Mouse (Mus musculus) MEL (cell line): Measurements from ENCODE around the gene Pfn1. TPM values are rescaled to one million over a fixed set of nuclear protein-coding genes. Genes with fewer than 3 reads are reported as not detected.

Experiments used
- DNase-seq: peaks from one replicate; pipeline ENCODE4 v3.0.0; 2011; ENCODE audit warnings: low read depth, low spot score
- H3K27ac ChIP-seq: 2 replicates; pipeline ENCODE4 v1.5.1; 2012; ENCODE audit warnings: low read depth, mild to moderate bottlenecking, control low read depth, low read length, moderate library complexity; ENCODE audit not compliant: control insufficient read depth
- H3K27me3 ChIP-seq, 2 experiments: fragments of 150-350 bp in 1 of 2; sonication (generic) in 1 of 2; 2 replicates each; pipeline ENCODE4 v1.6.1; 2012; ENCODE audit warnings: low read length in 2 of 2, mild to moderate bottlenecking in 2 of 2, improper control_type of control experiment in 1 of 2, moderate library complexity in 1 of 2; ENCODE audit not compliant: insufficient read depth in 2 of 2, control insufficient read depth in 1 of 2
- H3K36me3 ChIP-seq, 2 experiments: 2 replicates each; pipeline ENCODE4 v1.6.1; 2012 to 2014; ENCODE audit warnings: low read length in 2 of 2, improper control_type of control experiment in 1 of 2, inconsistent platforms in 1 of 2, mild to moderate bottlenecking in 1 of 2; ENCODE audit not compliant: insufficient read depth in 2 of 2, control insufficient read depth in 1 of 2
- H3K4me1 ChIP-seq, 2 experiments: fragments of 150-350 bp in 1 of 2; sonication (generic) in 1 of 2; 2 replicates each; pipeline ENCODE4 v1.6.1; 2012; ENCODE audit warnings: low read length in 2 of 2, improper control_type of control experiment in 1 of 2, mild to moderate bottlenecking in 1 of 2; ENCODE audit not compliant: insufficient read depth in 2 of 2, control insufficient read depth in 1 of 2
- H3K4me3 ChIP-seq, 2 experiments: fragments of 150-350 bp in 1 of 2; sonication (generic) in 1 of 2; 2 replicates each; pipeline ENCODE4 v1.5.1; 2012; ENCODE audit warnings: low read depth in 2 of 2, low read length in 2 of 2, mild to moderate bottlenecking in 2 of 2, moderate library complexity in 2 of 2, control low read depth in 1 of 2, improper control_type of control experiment in 1 of 2; ENCODE audit not compliant: control insufficient read depth in 1 of 2, insufficient read depth in 1 of 2
- H3K79me2 ChIP-seq: 2 replicates; pipeline ENCODE4 v1.6.1; 2012; ENCODE audit warnings: mild to moderate bottlenecking, low read length, moderate library complexity; ENCODE audit not compliant: control insufficient read depth, poor library complexity, insufficient read depth
- H3K9ac ChIP-seq: 2 replicates; pipeline ENCODE4 v1.6.1; 2012; ENCODE audit warnings: low read depth, mild to moderate bottlenecking, control low read depth, low read length, moderate library complexity; ENCODE audit not compliant: control insufficient read depth, poor library complexity, severe bottlenecking
- H3K9me3 ChIP-seq: fragments of 150-350 bp; sonication (generic); replicated peaks from 2 replicates; pipeline ENCODE4 v1.6.1; 2012; ENCODE audit warnings: mild to moderate bottlenecking, low read length, improper control_type of control experiment, moderate library complexity; ENCODE audit not compliant: insufficient read depth
- GABPA ChIP-seq: IDR thresholded peaks from 2 replicates; pipeline ENCODE4 v1.6.1; 2012; ENCODE audit warnings: low read depth, mild to moderate bottlenecking, inconsistent platforms, low read length, improper control_type of control experiment, moderate library complexity
- GATA1 ChIP-seq: IDR thresholded peaks from 2 replicates; pipeline ENCODE4 v1.6.1; 2011; ENCODE audit warnings: low read depth, low read length, improper control_type of control experiment
- MAFK ChIP-seq: IDR thresholded peaks from 2 replicates; pipeline ENCODE4 v1.6.1; 2011; ENCODE audit warnings: low read depth, mild to moderate bottlenecking, low read length, improper control_type of control experiment, borderline replicate concordance
- NRF1 ChIP-seq: IDR thresholded peaks from 2 replicates; pipeline ENCODE4 v1.6.1; 2014; ENCODE audit warnings: low read depth, mild to moderate bottlenecking, inconsistent platforms, low read length, improper control_type of control experiment, moderate library complexity; ENCODE audit not compliant: poor library complexity, insufficient read depth, severe bottlenecking
- POLR2A ChIP-seq, 2 experiments: IDR thresholded peaks; 2 replicates each; pipeline ENCODE4 v1.6.1; 2011 to 2012; ENCODE audit warnings: low read length in 2 of 2, mild to moderate bottlenecking in 2 of 2, control low read depth in 1 of 2, improper control_type of control experiment in 1 of 2, low read depth in 1 of 2, moderate library complexity in 1 of 2; ENCODE audit not compliant: control insufficient read depth in 1 of 2, insufficient read depth in 1 of 2, poor library complexity in 1 of 2
- RCOR1 ChIP-seq: IDR thresholded peaks from 2 replicates; pipeline ENCODE4 v1.6.1; 2012; ENCODE audit warnings: low read depth, mild to moderate bottlenecking, inconsistent platforms, low read length, improper control_type of control experiment
- SMC3 ChIP-seq: IDR thresholded peaks from 2 replicates; pipeline ENCODE4 v1.6.1; 2011; ENCODE audit warnings: low read depth, low read length, improper control_type of control experiment
- UBTF ChIP-seq: IDR thresholded peaks from 2 replicates; pipeline ENCODE4 v1.6.1; 2012; ENCODE audit warnings: low read depth, mild to moderate bottlenecking, inconsistent platforms, low read length, improper control_type of control experiment, moderate library complexity, borderline replicate concordance; ENCODE audit not compliant: insufficient read depth
- ZMIZ1 ChIP-seq: IDR thresholded peaks from 2 replicates; pipeline ENCODE4 v1.6.1; 2012; ENCODE audit warnings: low read depth, mild to moderate bottlenecking, inconsistent platforms, low read length, improper control_type of control experiment, moderate library complexity
- polyA plus RNA-seq, 2 experiments: library from polyadenylated mRNA; stranded (reverse) in 1 of 2; unstranded in 1 of 2; fragments of >175 nt in 1 of 2; fragments of >200 nt in 1 of 2; gene quantifications; 2 replicates each; pipeline versions ENCODE4 v1.2.1 to v1.2.4; 2012; ENCODE audit warnings: low replicate concordance in 2 of 2, low read depth in 1 of 2; ENCODE audit not compliant: insufficient read length in 2 of 2, insufficient read depth in 1 of 2, missing spikeins in 1 of 2
- total RNA-seq: library from RNA; depleted of rRNA; stranded (reverse); fragments of 300-350 nt; gene quantifications from 2 replicates; pipeline ENCODE4 v1.2.3, GENCODE M21; 2012

The Pfn1 gene
- total and polyA plus RNA-seq, 3 experiments: 1,332 to 5,980 (median 2,392) TPM

GRCm38 (mm10) chr11:70643051-70643450 is 11.4 kb downstream of the Pfn1 start:
- no peak overlapping the region for H3K9ac ChIP-seq
- H3K4me3 ChIP-seq: no peak overlapping the region
- no peak for DNase-seq
- peaks cover 38% of the 10 kb centered on the region for H3K79me2 ChIP-seq
- H3K27ac ChIP-seq: no peak overlapping the region
- peaks cover 0 to 35% of the 10 kb centered on the region in 2 experiments; a peak in 2 of 4 replicates for H3K36me3 ChIP-seq
- peaks cover 4 to 43% of the 10 kb centered on the region in 2 experiments for H3K4me1 ChIP-seq
- 0 out of 4 replicates have a peak, but pooled peaks of 1 of the 2 experiments have one; percentile 29 for TF ChIP-seq POLR2A (IDR thresholded peaks at IDR 0.05; ENCODE audit: control insufficient read depth in 1 of 2, insufficient read depth in 1 of 2, low read depth in 1 of 2, low read length in 2 of 2, poor library complexity in 1 of 2)
- TF ChIP-seq RCOR1: no peak
- no peaks in the 10 kb centered on the region for H3K9me3 ChIP-seq
- H3K27me3 ChIP-seq: no peaks in the 10 kb centered on the region

- TF ChIP-seq NRF1 (no peak), MAFK (no peak), ZMIZ1 (no peak), SMC3 (no peak), UBTF (no peak)
- TF ChIP-seq, all 39 proteins: peak for 0
- Histone ChIP-seq H3K36me3 (peaks cover 0 to 50% of the 10 kb centered on the region in 2 experiments; a peak in 2 of 4 replicates), H3K9ac (no peak overlapping the region), H3K4me3 (no peak overlapping the region), H3K4me1 (peaks cover 14 to 57% of the 10 kb centered on the region in 2 experiments), H3K27ac (no peak overlapping the region), H3K79me2 (peaks cover 28% of the 10 kb centered on the region), H3K27me3 (no peaks in the 10 kb centered on the region), H3K9me3 (no peaks in the 10 kb centered on the region)
- no peak for DNase-seq
Measured at GRCm38 (mm10) chr11:70641241-70641640, 13.2 kb downstream of the Pfn1 start.

- no peak for DNase-seq
- no peak overlapping the region for H3K4me3 ChIP-seq
- peaks cover 0 to 41% of the 10 kb centered on the region in 2 experiments; a peak in 2 of 4 replicates for H3K36me3 ChIP-seq
- TF ChIP-seq GABPA (no peak), GATA1 (no peak), POLR2A (IDR thresholded peaks at IDR 0.05; ENCODE audit: control insufficient read depth in 1 of 2, insufficient read depth in 1 of 2, low read depth in 1 of 2, low read length in 2 of 2, poor library complexity in 1 of 2) (peak in 1 of 2 experiments; percentile 28; a peak in 1 of 4 replicates)
- H3K79me2 ChIP-seq: peaks cover 15% of the 10 kb centered on the region; the same call in 1 of the 2 replicates
- H3K4me1 ChIP-seq: peaks cover 14 to 47% of the 10 kb centered on the region in 2 experiments
- H3K9ac ChIP-seq: no peak overlapping the region; the same call in 1 of the 2 replicates
- H3K9me3 ChIP-seq: no peaks in the 10 kb centered on the region
- H3K27ac ChIP-seq: peak overlapping the region; percentile 94
- H3K27me3 ChIP-seq: no peaks in the 10 kb centered on the region
Measured at GRCm38 (mm10) chr11:70639976-70640375, 14.5 kb downstream of the Pfn1 start.
